Mouse (Mus musculus): ENCODE data around the gene Cwc15.

DNA sequence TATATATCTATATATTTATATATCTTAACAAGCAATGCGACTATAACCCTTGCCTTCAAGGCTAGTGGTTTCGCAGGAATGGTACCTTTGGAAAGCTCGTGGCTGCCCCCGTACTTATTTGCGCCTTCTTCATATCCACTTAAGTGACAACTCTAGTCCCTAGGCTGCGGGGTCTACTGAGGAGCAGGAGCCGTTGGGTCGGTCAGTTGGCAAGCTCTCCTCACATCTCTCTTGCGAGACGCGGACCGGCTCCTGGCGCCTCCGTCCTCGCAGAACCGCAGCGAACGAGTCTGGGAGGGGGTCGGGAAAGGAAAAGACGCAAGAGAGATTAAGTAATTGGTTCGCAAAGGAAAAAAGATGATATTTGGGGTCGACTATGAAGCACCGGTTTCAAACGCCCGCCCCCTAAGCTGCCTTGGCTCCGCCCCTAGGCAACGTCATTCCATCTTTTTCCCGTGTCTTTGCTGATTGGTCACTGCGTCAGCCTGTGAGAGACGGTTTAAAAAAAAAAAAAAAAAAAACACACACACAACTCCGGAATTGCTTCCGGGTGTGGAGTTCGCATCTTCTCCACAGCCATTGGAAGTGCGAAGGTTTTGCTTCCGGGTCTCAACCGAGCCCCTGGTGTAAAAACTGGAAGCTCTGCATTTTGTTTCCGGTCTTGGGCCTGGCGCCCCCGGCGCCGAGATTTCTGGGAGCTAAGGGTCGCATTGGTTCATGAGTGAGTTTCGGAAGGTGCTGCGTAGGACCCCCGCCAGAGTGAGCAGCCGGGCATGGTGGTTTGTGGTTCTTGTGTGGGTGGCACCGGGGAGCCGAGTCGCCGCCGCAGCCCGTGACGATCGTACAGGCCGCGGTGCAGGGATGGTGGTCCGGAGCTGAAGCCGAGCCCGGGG, at the start of gene Cwc15, which contains the start of gene Kdm4d:
- TF ChIP-seq CTCF (IDR thresholded peaks at IDR 0.05; ENCODE audit: low read depth) (no peak), EP300 (IDR thresholded peaks at IDR 0.05; ENCODE audit: low read depth) (peak; percentile 80)

All from liver, postnatal 0 days (tissue).